Mouse (Mus musculus): Measurements from ENCODE around the gene Klf7. TPM values are rescaled to one million over a fixed set of nuclear protein-coding genes. Genes with fewer than 3 reads are reported as not detected.

The Klf7 gene
- polyA plus RNA-seq, 1 experiment from 2014 or later: 17.9 TPM

GRCm38 (mm10) chr1:63994248-63995136 lies 127.6 kb downstream of the Klf7 start:
- Histone ChIP-seq H3K4me1 (peaks cover 28% of the 10 kb centered on the region), H3K9ac (0 out of 2 replicates have a peak overlapping the region, but pooled peaks have one; percentile 21), H3K4me2 (peak overlapping the region; percentile 49), H3K27me3 (replicated peaks) (no peaks in the 10 kb centered on the region), H3K27ac (replicated peaks) (no peak overlapping the region), H3K36me3 (no peaks in the 10 kb centered on the region), H3K4me3 (no peak overlapping the region), H3K9me3 (no peaks in the 10 kb centered on the region)
- WGBS: 39% methylated on average over 19 of the region's 19 CpGs
- no peak for ATAC-seq (ENCODE audit: extremely low read depth, insufficient number of reproducible peaks, low FRiP score, low TSS enrichment)

- Histone ChIP-seq H3K27me3 (replicated peaks) (no peaks in the 10 kb centered on the region), H3K4me2 (no peak overlapping the region), H3K27ac (replicated peaks) (no peak overlapping the region), H3K36me3 (no peaks in the 10 kb centered on the region), H3K4me3 (no peak overlapping the region), H3K4me1 (peaks cover 24% of the 10 kb centered on the region), H3K9me3 (no peaks in the 10 kb centered on the region), H3K9ac (no peak overlapping the region)
- whole genome bisulfite sequencing: 61% methylated on average over 5 of the region's 5 CpGs
- no peak for ATAC-seq (ENCODE audit: extremely low read depth, insufficient number of reproducible peaks, low FRiP score, low TSS enrichment)
Observed at GRCm38 (mm10) chr1:63992506-63992905, 129.6 kb downstream of the Klf7 start.

DNA sequence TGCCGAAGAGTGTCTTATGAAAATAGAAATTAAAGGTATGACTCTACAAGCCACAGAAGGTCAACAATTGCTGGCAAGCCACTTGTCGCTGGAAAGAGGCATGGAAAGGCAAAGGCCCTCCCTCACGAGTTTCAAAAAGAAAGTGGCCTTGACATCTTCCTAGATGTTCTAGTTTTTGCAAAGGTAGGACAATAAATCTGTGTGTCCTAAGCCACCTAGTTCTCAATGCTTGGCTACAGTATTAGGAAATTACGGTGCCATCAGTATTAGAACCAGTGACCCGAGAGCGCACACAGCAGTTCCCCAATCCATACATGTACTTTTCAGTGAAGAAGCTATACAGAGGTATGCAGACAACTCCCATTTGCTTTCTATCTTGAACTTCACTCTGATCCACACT lies 131.7 kb downstream of the Klf7 start:
- Histone ChIP-seq H3K4me1 (peaks cover 15% of the 10 kb centered on the region), H3K9ac (no peak overlapping the region), H3K36me3 (no peaks in the 10 kb centered on the region), H3K27me3 (replicated peaks) (no peaks in the 10 kb centered on the region), H3K9me3 (no peaks in the 10 kb centered on the region), H3K4me2 (no peak overlapping the region), H3K27ac (replicated peaks) (no peak overlapping the region), H3K4me3 (no peak overlapping the region)
- ATAC-seq (ENCODE audit: extremely low read depth, insufficient number of reproducible peaks, low FRiP score, low TSS enrichment): no peak
- WGBS: 86% methylated on average over 6 of the region's 6 CpGs

GRCm38 (mm10) chr1:63980733-63981132 lies 141.3 kb downstream of the Klf7 start:
- no peaks in the 10 kb centered on the region for H3K9me3 ChIP-seq
- H3K9ac ChIP-seq: no peak overlapping the region
- no peak overlapping the region for H3K4me3 ChIP-seq
- no peaks in the 10 kb centered on the region for H3K36me3 ChIP-seq
- WGBS: 49% methylated on average over 2 of the region's 2 CpGs
- no peak for ATAC-seq (ENCODE audit: extremely low read depth, insufficient number of reproducible peaks, low FRiP score, low TSS enrichment)
- H3K4me1 ChIP-seq: peaks cover 13% of the 10 kb centered on the region
- no peak overlapping the region for H3K27ac ChIP-seq (replicated peaks)
- H3K4me2 ChIP-seq: no peak overlapping the region
- H3K27me3 ChIP-seq (replicated peaks): no peaks in the 10 kb centered on the region

Small RNAs within 50 kb of the gene (microRNA-seq; reads per million reads assigned to microRNA genes)
- gene Mir6899: not detected
